Mouse (Mus musculus) cerebellum, adult 2 months (tissue): ENCODE measurements around the gene Fbxw17. TPM values are rescaled to one million over a fixed set of nuclear protein-coding genes. Genes with fewer than 3 reads are reported as not detected.
"Not testable (repeated sequence)": the region's sequence is repeated elsewhere in the genome, so short reads cannot be mapped to it uniquely, and the experiment has no call there.

ENCODE experiments used
- DNase-seq, 2 experiments: peaks; one replicate each; pipeline ENCODE4 v3.0.0; 2021
- H3K27ac ChIP-seq: fragments of 200-500 bp; 2 replicates; pipeline ENCODE4 v1.5.1; 2012; ENCODE audit warnings: low read length, control low read depth, inconsistent platforms; ENCODE audit not compliant: insufficient read depth
- H3K27me3 ChIP-seq: fragments of 200-500 bp; 2 replicates; pipeline ENCODE4 v1.6.1; 2012; ENCODE audit warnings: inconsistent platforms, mild to moderate bottlenecking, low read length, moderate library complexity; ENCODE audit not compliant: control insufficient read depth, insufficient read depth
- H3K4me1 ChIP-seq: fragments of 200-500 bp; 2 replicates; pipeline ENCODE4 v1.6.1; 2011; ENCODE audit warnings: low read length; ENCODE audit not compliant: control insufficient read depth, insufficient read depth
- H3K4me3 ChIP-seq: fragments of 200-500 bp; replicated peaks from 2 replicates; pipeline ENCODE3; 2011; ENCODE audit warnings: mild to moderate bottlenecking, low read depth, low read length, control low read depth; ENCODE audit not compliant: insufficient read depth
- CTCF ChIP-seq: fragments of 200-500 bp; IDR thresholded peaks from 2 replicates; pipeline ENCODE4 v1.5.1; 2011; ENCODE audit warnings: low read depth, mild to moderate bottlenecking, control low read depth, low read length, moderate library complexity, borderline replicate concordance; ENCODE audit not compliant: insufficient read depth
- POLR2A ChIP-seq: fragments of 200-500 bp; IDR thresholded peaks from 2 replicates; pipeline ENCODE4 v1.6.1; 2011; ENCODE audit warnings: low read length, control low read depth, borderline replicate concordance; ENCODE audit not compliant: insufficient read depth
- WGBS: fragments of 180-500 bp; shearing (Covaris S2); methylation state at CpG from one replicate; pipeline ENCODE4 v1.1.7; 2018; 5-methylcytosine and 5-hydroxymethylcytosine counted together
- polyA plus RNA-seq: library from polyadenylated mRNA; depleted of rRNA; stranded (reverse); fragments of >200 nt; gene quantifications from 2 replicates; pipeline ENCODE4 v1.2.3, GENCODE M21; 2012; rRNA removed

Gene Fbxw17
- 23.7 and 24.3 TPM in 2 replicates for polyA plus RNA-seq

DNA sequence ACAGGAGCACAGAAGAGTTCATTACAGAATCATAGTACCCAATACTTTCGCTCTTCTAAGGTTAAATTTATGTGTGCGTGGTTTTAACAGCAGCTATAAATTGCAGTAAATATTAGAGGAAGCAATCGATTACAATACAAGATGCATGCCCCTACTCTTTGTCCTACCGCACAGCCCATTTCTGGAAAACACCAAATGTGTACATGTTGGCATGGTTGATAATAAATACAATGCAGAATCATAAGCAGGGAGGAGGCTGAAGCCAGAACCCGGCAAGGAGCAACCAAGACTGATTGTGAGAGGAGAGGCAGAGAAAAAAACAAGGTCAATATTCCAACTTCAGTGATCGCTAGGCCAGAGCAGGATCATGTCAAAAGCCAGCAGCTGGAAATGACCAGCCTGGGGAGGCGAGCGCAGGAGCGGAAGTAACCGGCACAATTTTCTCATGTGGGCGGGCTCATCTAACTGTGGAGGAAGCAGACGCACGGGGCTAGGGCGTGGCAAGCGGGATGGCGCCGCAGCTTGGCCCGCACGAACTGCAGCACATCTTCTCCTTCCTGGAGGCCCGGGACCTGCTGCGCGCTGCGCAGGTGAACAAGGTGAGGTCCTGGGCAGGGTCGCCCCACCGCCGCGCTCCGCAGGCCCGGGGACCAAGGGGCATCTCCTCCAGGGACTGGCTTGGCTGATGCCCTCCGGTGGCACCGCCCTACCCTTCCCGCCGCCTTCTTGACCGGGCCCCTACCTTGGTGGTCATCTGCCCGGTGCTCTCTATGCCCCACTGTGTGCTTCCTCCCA is at the start of gene Fbxw17:
TSS of gene Fbxw17 (plus strand) at position 476 of the 795 bp plus-strand sequence.
- DNase-seq, result peak; percentile 79 to 80
- peak within 1 kb of the TSS; percentile 63 for H3K4me3 ChIP-seq
- no peak within 1 kb of the TSS for H3K27ac ChIP-seq
- no peaks in the 10 kb centered on the region; the same call in 1 of the 2 replicates for H3K4me1 ChIP-seq
- 10% methylated on average over 35 of the region's 35 CpGs for WGBS
- peak; percentile 55; the same call in 1 of the 2 replicates for TF ChIP-seq POLR2A
- TF ChIP-seq CTCF, result no peak
- no peaks in the 10 kb centered on the region for H3K27me3 ChIP-seq

DNA sequence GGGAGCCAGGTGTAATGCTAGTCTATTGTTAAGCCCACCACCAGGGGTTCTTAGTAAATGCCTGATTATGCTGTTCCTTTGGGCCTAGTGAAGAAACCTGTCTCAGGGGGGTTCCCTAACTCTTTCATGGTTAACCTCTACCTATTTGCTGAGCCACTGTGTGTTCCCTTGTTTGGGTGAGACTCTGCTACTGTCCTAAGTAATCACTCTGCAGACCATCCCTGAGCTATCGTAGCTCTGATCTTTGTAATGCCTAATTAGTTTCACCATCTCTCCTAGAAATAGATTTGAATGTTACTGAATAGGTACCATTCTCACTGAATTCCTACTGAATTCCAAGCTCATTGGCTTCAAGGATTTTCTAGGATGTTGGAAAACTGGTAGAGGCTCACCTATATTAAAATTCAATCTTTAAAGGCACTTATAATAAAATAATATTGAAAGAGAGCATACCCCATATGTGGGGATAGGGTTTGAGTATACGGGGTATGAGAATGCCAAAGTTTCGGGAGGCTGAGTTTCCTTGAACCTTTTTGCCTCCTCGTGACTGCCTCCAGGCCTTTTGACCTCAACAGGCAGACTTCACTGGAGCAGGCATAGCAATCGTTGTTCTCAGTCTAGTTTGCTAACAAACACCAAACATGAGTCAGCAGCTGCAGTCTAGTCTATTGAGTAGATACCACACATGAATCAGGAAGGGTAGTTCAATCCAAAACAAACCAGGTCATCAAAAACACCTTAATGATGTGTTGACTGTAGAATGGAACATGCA is 44.5 kb upstream of the Fbxw17 start:
- H3K27me3 ChIP-seq, H3K4me1 ChIP-seq, H3K4me3 ChIP-seq, H3K27ac ChIP-seq, DNase-seq: not testable (repeated sequence)
- 75% methylated on average over 5 of the region's 5 CpGs for WGBS

- DNase-seq, H3K27ac ChIP-seq, H3K27me3 ChIP-seq, H3K4me1 ChIP-seq, H3K4me3 ChIP-seq: not testable (repeated sequence)
These were observed 28.5 kb upstream of the Fbxw17 start for GRCm38 (mm10) chr13:50389146-50389545.

GRCm38 (mm10) chr13:50418421-50418820 is 757 bp downstream of the Fbxw17 start:
- Histone ChIP-seq H3K27me3 (no peaks in the 10 kb centered on the region), H3K4me3 (peak overlapping the region; percentile 63), H3K27ac (no peak overlapping the region), H3K4me1 (no peaks in the 10 kb centered on the region; the same call in 1 of the 2 replicates)
- WGBS, result 35% methylated on average over 3 of the region's 3 CpGs
- TF ChIP-seq POLR2A (no peak), CTCF (no peak)
- no peak for DNase-seq

GRCm38 (mm10) chr13:50423625-50424209 is 6.1 kb downstream of the Fbxw17 start:
- TF ChIP-seq CTCF, result no peak
- no peak for TF ChIP-seq POLR2A
- WGBS, result 79% methylated on average over 8 of the region's 8 CpGs

DNA sequence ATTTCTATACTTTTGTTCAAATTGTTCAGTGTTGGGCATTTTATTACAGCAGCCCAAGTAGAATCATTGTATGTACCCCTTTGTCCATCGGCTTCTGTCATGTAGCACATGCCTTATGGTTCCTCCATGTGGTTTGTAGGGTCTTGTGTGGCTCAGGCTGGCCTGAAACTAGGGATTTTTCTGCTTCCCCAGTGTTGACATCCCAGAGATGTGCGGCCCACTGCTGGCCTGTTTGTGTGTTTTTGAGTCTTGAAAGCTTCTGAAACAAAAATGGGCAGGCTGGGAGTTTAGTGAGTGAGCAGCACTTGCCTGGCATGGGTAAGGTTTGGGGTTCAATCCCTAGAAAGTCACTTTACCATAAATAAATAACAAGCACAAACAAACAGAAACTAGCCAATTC is 6.9 kb downstream of the Fbxw17 start:
- 97% methylated on average over 2 of the region's 2 CpGs for WGBS
- no peaks in the 10 kb centered on the region for H3K4me1 ChIP-seq
- no peaks in the 10 kb centered on the region for H3K27me3 ChIP-seq
- H3K27ac ChIP-seq, result no peak overlapping the region
- no peak for TF ChIP-seq POLR2A
- TF ChIP-seq CTCF, result no peak
- no peak overlapping the region for H3K4me3 ChIP-seq
- no peak for DNase-seq

More at GRCm38 (mm10) chr13:50423625-50424209, 6.1 kb downstream of the Fbxw17 start:
- Histone ChIP-seq H3K27me3 (no peaks in the 10 kb centered on the region), H3K4me3 (no peak overlapping the region), H3K27ac (no peak overlapping the region), H3K4me1 (no peaks in the 10 kb centered on the region)
- no peak for DNase-seq

DNA sequence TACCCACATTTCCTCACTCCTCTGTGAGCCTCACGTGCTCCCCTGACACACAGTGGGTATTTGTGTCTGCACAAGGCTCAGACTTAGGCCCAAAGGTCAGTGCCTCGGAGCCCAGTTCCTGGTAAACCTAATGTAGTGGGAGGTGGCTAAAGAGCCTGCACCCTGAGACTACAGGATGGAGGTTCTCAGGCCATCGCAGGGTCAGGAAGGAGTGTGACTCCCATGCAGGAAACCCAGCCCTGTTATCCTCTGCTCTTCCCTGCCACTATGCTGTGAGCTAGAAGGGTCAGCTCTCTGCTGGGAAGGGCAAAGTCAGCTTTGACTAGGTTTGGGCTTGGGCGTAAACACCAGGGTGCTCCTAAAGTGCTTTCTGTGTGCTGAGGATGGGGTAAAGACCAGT is 9.0 kb downstream of the Fbxw17 start:
- Histone ChIP-seq H3K4me3 (no peak overlapping the region), H3K27me3 (no peaks in the 10 kb centered on the region), H3K4me1 (no peaks in the 10 kb centered on the region), H3K27ac (no peak overlapping the region)
- no peak for DNase-seq
- no peak for TF ChIP-seq POLR2A
- no peak for TF ChIP-seq CTCF
- 89% methylated on average over 4 of the region's 4 CpGs for WGBS

- no peak within 1 kb of the TSS for H3K27ac ChIP-seq
- no peaks in the 10 kb centered on the region for H3K27me3 ChIP-seq
- H3K4me3 ChIP-seq, result no peak within 1 kb of the TSS
- no peak for DNase-seq
- 84% methylated on average over 2 of the region's 2 CpGs for WGBS
- TF ChIP-seq POLR2A (no peak), CTCF (no peak)
- H3K4me1 ChIP-seq, result no peaks in the 10 kb centered on the region
These were observed 26.1 kb downstream of the Fbxw17 start, which contains the start of gene Gm47429 for GRCm38 (mm10) chr13:50443812-50444211. TSS of gene Gm47429 (minus strand) at chr13:50443912.
